In the genomic region with DNA sequence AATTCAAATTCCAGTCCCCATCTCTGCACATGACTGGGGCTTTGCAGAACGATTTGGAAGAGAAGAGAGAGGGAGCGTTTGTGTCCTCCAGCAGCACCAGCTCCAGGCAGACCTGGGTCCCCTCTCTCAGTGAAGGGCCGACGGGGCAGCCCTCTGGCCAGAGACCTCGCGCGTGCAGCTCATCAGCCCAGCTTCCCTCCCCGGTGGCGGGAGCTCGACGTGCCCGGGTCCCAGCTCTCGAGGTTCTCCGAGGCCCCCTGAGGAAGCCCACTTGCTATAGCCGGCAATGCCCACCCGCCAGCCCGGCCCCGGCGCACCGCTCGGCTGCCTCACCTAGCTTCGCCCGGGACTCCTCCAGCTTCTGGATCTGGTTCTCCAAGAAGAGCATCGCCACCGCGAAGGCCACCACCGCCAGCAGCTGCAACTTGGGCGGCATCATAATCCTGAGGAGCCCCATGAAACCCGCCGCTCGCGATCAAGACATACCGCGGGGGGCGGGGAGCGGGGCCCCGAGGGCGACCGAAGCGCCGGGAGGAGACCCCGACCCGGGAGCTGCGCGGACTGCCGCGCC, we compare ENCODE assay signal across 8 mouse cellular contexts. TPM values are rescaled to one million over a fixed set of nuclear protein-coding genes. Genes with fewer than 3 reads are reported as not detected.
DNase-seq lines count a peak whose midpoint lies in the region; ATAC-seq and TF ChIP-seq lines count a peak whose summit lies in the region.

No protein-coding gene starts in this region.

- H3ac ChIP-seq in C2C12 (ENCODE audit: control insufficient read depth, insufficient read length, low read depth) = peak overlapping the region; percentile 96

- peaks cover 95% of the 10 kb centered on the region for H3K79me2 ChIP-seq in C2C12 (ENCODE audit: control insufficient read depth, insufficient read depth)

- no peak for TF ChIP-seq CTCF in C2C12 (IDR thresholded peaks at IDR 0.05; ENCODE audit: control insufficient read depth, insufficient read depth, insufficient read length)
- no peak for TF ChIP-seq CTCF in lung, postnatal 0 days (IDR thresholded peaks at IDR 0.05)

- H3K9me3 ChIP-seq in heart, embryonic 11.5 days (replicated peaks; ENCODE audit: control insufficient read depth, low read length) = no peaks in the 10 kb centered on the region
- no peaks in the 10 kb centered on the region for H3K9me3 ChIP-seq in lung, postnatal 0 days (ENCODE audit: low read length)

- peak overlapping the region; percentile 81 for H3K4me3 ChIP-seq in C2C12 (ENCODE audit: insufficient read depth, poor library complexity, severe bottlenecking)
- H3K4me3 ChIP-seq in heart, embryonic 11.5 days (ENCODE audit: low read depth, low read length) = peak overlapping the region; percentile 84
- peak overlapping the region; percentile 93 for H3K4me3 ChIP-seq in lung, postnatal 0 days (ENCODE audit: low read depth, low read length)

- H3K4me2 ChIP-seq in heart, embryonic 11.5 days = peak overlapping the region; percentile 95
- peak overlapping the region; percentile 97 for H3K4me2 ChIP-seq in lung, postnatal 0 days (replicated peaks; ENCODE audit: low read depth, low read length)

- no peak for TF ChIP-seq EP300 in lung, postnatal 0 days (IDR thresholded peaks at IDR 0.05)

- no peaks in the 10 kb centered on the region for H3K27me3 ChIP-seq in C2C12 (ENCODE audit: control insufficient read depth, insufficient read depth, insufficient read length)
- H3K27me3 ChIP-seq in heart, embryonic 11.5 days (ENCODE audit: control insufficient read depth, insufficient read depth, low read length) = no peaks in the 10 kb centered on the region
- no peaks in the 10 kb centered on the region for H3K27me3 ChIP-seq in lung, postnatal 0 days (replicated peaks; ENCODE audit: insufficient read depth, low read length)

- H3K36me3 ChIP-seq in C2C12 (ENCODE audit: control insufficient read depth, insufficient read depth) = peaks cover 27% of the 10 kb centered on the region
- no peaks in the 10 kb centered on the region; the same call in 1 of the 2 replicates for H3K36me3 ChIP-seq in heart, embryonic 11.5 days (ENCODE audit: control insufficient read depth, insufficient read depth, low read length)
- no peaks in the 10 kb centered on the region for H3K36me3 ChIP-seq in lung, postnatal 0 days (ENCODE audit: insufficient read depth, low read length)

- under 1% methylated on average over 41 of the region's 47 CpGs for WGBS in heart, embryonic 11.5 days (ENCODE audit: insufficient replicate concordance)
- WGBS in lung, postnatal 0 days = 4% methylated on average over 47 of the region's 47 CpGs

- peak; percentile 72 for DNase-seq in cerebellum, adult 9-10 months
- no peak for DNase-seq in cerebellum, adult 9-11 months
- DNase-seq in c-Kit-positive CD71-positive TER-119-positive erythroid progenitor cells, embryonic 14.5 days (ENCODE audit: low spot score) = peak; percentile 29
- DNase-seq in kidney, postnatal 36 days = peak; percentile 16 to 53
- DNase-seq in lung, postnatal 0 days (ENCODE audit: low spot score) = peak; percentile 59
- DNase-seq in right cerebral cortex, postnatal 14 days = peak; percentile 50

- H3K79me3 ChIP-seq in C2C12 (ENCODE audit: low read depth) = peaks cover 85% of the 10 kb centered on the region

- ATAC-seq in heart, embryonic 11.5 days (replicated peaks; ENCODE audit: insufficient number of reproducible peaks, low FRiP score, low TSS enrichment) = peak; percentile 9; the same call in 1 of the 2 replicates
- ATAC-seq in lung, postnatal 0 days = peak; percentile 5; the same call in 1 of the 2 replicates

- peaks cover 14% of the 10 kb centered on the region for H3K4me1 ChIP-seq in heart, embryonic 11.5 days (ENCODE audit: control insufficient read depth, insufficient read depth, low read length)
- H3K4me1 ChIP-seq in lung, postnatal 0 days (ENCODE audit: insufficient read depth, low read depth, low read length) = peaks cover 15% of the 10 kb centered on the region; the same call in 1 of the 2 replicates

- H3K27ac ChIP-seq in heart, embryonic 11.5 days (ENCODE audit: low read depth, low read length) = peak overlapping the region; percentile 84
- H3K27ac ChIP-seq in lung, postnatal 0 days (ENCODE audit: low read length) = peak overlapping the region; percentile 60

- H3K9ac ChIP-seq in heart, embryonic 11.5 days (ENCODE audit: low read depth, low read length) = peak overlapping the region; percentile 84
- H3K9ac ChIP-seq in lung, postnatal 0 days (replicated peaks; ENCODE audit: low read depth) = peak overlapping the region; percentile 66

TF ChIP-seq in C2C12, 6 proteins besides CTCF, POLR2A, EP300 and RAD21:
- TF ChIP-seq MYOD1 (IDR thresholded peaks at IDR 0.05; ENCODE audit: control insufficient read depth, insufficient read length, low read depth) (no peak), MAX (IDR thresholded peaks at IDR 0.05) (no peak)

RNA-seq across cellular contexts. Expression of a gene that starts 0.5 kb away (rescaled TPM):
- polyA plus RNA-seq in C2C12 (2012; fragmentation: generic; extraction: Trizol) = 20.3 TPM
- 7.3 and 7.9 TPM in 2 replicates for polyA plus RNA-seq in heart, embryonic 11.5 days (2014; fragmentation: Nextera tagmentation; extraction: Ambion mirVana)
- 25.1 and 29.3 TPM in 2 replicates for polyA plus RNA-seq in lung, postnatal 0 days (2015; fragmentation: Nextera tagmentation; extraction: Ambion mirVana)

RNA-seq across cellular contexts. Expression of a gene that starts 0.6 kb away (rescaled TPM):
- 296 TPM for polyA plus RNA-seq in C2C12 (2012; fragmentation: generic; extraction: Trizol)
- polyA plus RNA-seq in heart, embryonic 11.5 days (2014; fragmentation: Nextera tagmentation; extraction: Ambion mirVana) = 339 and 350 TPM in 2 replicates
- polyA plus RNA-seq in lung, postnatal 0 days (2015; fragmentation: Nextera tagmentation; extraction: Ambion mirVana) = 837 and 926 TPM in 2 replicates
